ENCODE assay signal across 8 mouse cellular contexts in genomic region chr15:100873155-100873554, GRCm38 (mm10). TPM values are rescaled to one million over a fixed set of nuclear protein-coding genes. Genes with fewer than 3 reads are reported as not detected.
DNase-seq lines count a peak whose midpoint lies in the region; ATAC-seq and TF ChIP-seq lines count a peak whose summit lies in the region.

No protein-coding gene starts in this region.

- peaks cover 6% of the 10 kb centered on the region; the same call in 1 of the 2 replicates for H3K4me1 ChIP-seq in intestine, embryonic 14.5 days (replicated peaks; ENCODE audit: control insufficient read depth, insufficient read depth, low read length)
- peaks cover 21% of the 10 kb centered on the region for H3K4me1 ChIP-seq in limb, embryonic 14.5 days (ENCODE audit: control insufficient read depth, insufficient read depth, low read length)

- H3K27me3 ChIP-seq in intestine, embryonic 14.5 days (replicated peaks; ENCODE audit: control insufficient read depth, insufficient read depth, low read length): peaks cover 53% of the 10 kb centered on the region
- H3K27me3 ChIP-seq in limb, embryonic 14.5 days (ENCODE audit: control insufficient read depth, insufficient read depth, low read length): peaks cover 21% of the 10 kb centered on the region

- no peak overlapping the region for H3K27ac ChIP-seq in intestine, embryonic 14.5 days (ENCODE audit: low read depth)
- H3K27ac ChIP-seq in limb, embryonic 14.5 days (replicated peaks; ENCODE audit: low read depth, low read length): no peak overlapping the region

- H3K9ac ChIP-seq in intestine, embryonic 14.5 days (ENCODE audit: low read length): no peak overlapping the region
- no peak overlapping the region for H3K9ac ChIP-seq in limb, embryonic 14.5 days (ENCODE audit: low read depth, low read length, severe bottlenecking)

- TF ChIP-seq POLR2A in limb, embryonic 14.5 days (IDR thresholded peaks at IDR 0.05; ENCODE audit: borderline replicate concordance, extremely low read depth, insufficient read depth, insufficient read length): no peak

- H3K9me3 ChIP-seq in intestine, embryonic 14.5 days (ENCODE audit: control insufficient read depth, low read length): no peaks in the 10 kb centered on the region
- no peaks in the 10 kb centered on the region for H3K9me3 ChIP-seq in limb, embryonic 14.5 days (ENCODE audit: control insufficient read depth, low read length)

- no peaks in the 10 kb centered on the region for H3K36me3 ChIP-seq in intestine, embryonic 14.5 days (ENCODE audit: control insufficient read depth, insufficient read depth, low read length)
- H3K36me3 ChIP-seq in limb, embryonic 14.5 days (ENCODE audit: control insufficient read depth, insufficient read depth, low read length): no peaks in the 10 kb centered on the region

- H3K4me2 ChIP-seq in intestine, embryonic 14.5 days (ENCODE audit: low read length): no peak overlapping the region
- no peak overlapping the region for H3K4me2 ChIP-seq in limb, embryonic 14.5 days (replicated peaks; ENCODE audit: low read depth, low read length, severe bottlenecking)

- no peak overlapping the region for H3K4me3 ChIP-seq in intestine, embryonic 14.5 days (ENCODE audit: low read depth, low read length)
- no peak overlapping the region for H3K4me3 ChIP-seq in limb, embryonic 14.5 days (replicated peaks; ENCODE audit: low read length)

- DNase-seq in CD4-positive, CD25-positive, alpha-beta regulatory T cell, adult 2 months (ENCODE audit: low read depth, low spot score): peak; percentile 85
- peak; percentile 70 for DNase-seq in c-Kit-positive CD71-negative TER-119-negative erythroid progenitor cells, embryonic 14.5 days (ENCODE audit: low read depth)
- peak; percentile 74 for DNase-seq in gastrocnemius, postnatal 10 days
- DNase-seq in intestine, embryonic 14.5 days (ENCODE audit: low spot score): peak; percentile 94
- DNase-seq in limb, embryonic 14.5 days (ENCODE audit: low spot score): peak; percentile 91
- peak; percentile 5 to 38 for DNase-seq in natural killer cell, adult 2 months (ENCODE audit: low spot score in 2 of 2)
- peak; percentile 23 to 26 for DNase-seq in thymus, adult 18-20 months

- 2% methylated on average over 16 of the region's 16 CpGs for WGBS in intestine, embryonic 14.5 days
- WGBS in limb, embryonic 14.5 days: 3% methylated on average over 16 of the region's 16 CpGs

- no peak for ATAC-seq in CD4-positive, CD25-positive, alpha-beta regulatory T cell, adult 4 months
- 0 out of 2 replicates have a peak, but pooled peaks have one; percentile 30 for ATAC-seq in intestine, embryonic 14.5 days (replicated peaks; ENCODE audit: low FRiP score, low TSS enrichment, low read depth)
- peak; percentile 64; the same call in 1 of the 2 replicates for ATAC-seq in limb, embryonic 14.5 days (ENCODE audit: low FRiP score, low read depth)

RNA-seq across cellular contexts. Expression of gene Scn8a, which starts 3.5 kb away (rescaled TPM):
- polyA plus RNA-seq in CD4-positive, CD25-positive, alpha-beta regulatory T cell, adult 4 months (2017; shearing (Covaris generic)): under 1 TPM; 0.29 to 0.32 TPM
- total RNA-seq in gastrocnemius, postnatal 10 days (2021): under 1 TPM; 0.72 to 0.92 TPM
- polyA plus RNA-seq in intestine, embryonic 14.5 days (2014; fragmentation: Nextera tagmentation; extraction: Ambion mirVana): 4.0 and 5.5 TPM in 2 replicates
- polyA plus RNA-seq in limb, embryonic 14.5 days (2012; rRNA removed): 7.9 and 8.4 TPM in 2 replicates
- 4.3 and 4.7 TPM in 2 replicates for polyA plus RNA-seq in limb, embryonic 14.5 days (2014; fragmentation: Nextera tagmentation; extraction: Ambion mirVana)

Comparison
In these comparisons a context has a peak if more than half of its experiments do, and no peak if none do; other contexts are left out.
1. DNase-seq: peak in every context shown above with its lines; median percentile 94 in intestine, embryonic 14.5 days; 91 in limb, embryonic 14.5 days; 85 in CD4-positive, CD25-positive, alpha-beta regulatory T cell, adult 2 months; 74 in gastrocnemius, postnatal 10 days; 70 in c-Kit-positive CD71-negative TER-119-negative erythroid progenitor cells, embryonic 14.5 days; 24 in thymus, adult 18-20 months; 22 in natural killer cell, adult 2 months.